Mouse (Mus musculus): ENCODE measurements around the gene Traf5.

Gene Traf5

DNA sequence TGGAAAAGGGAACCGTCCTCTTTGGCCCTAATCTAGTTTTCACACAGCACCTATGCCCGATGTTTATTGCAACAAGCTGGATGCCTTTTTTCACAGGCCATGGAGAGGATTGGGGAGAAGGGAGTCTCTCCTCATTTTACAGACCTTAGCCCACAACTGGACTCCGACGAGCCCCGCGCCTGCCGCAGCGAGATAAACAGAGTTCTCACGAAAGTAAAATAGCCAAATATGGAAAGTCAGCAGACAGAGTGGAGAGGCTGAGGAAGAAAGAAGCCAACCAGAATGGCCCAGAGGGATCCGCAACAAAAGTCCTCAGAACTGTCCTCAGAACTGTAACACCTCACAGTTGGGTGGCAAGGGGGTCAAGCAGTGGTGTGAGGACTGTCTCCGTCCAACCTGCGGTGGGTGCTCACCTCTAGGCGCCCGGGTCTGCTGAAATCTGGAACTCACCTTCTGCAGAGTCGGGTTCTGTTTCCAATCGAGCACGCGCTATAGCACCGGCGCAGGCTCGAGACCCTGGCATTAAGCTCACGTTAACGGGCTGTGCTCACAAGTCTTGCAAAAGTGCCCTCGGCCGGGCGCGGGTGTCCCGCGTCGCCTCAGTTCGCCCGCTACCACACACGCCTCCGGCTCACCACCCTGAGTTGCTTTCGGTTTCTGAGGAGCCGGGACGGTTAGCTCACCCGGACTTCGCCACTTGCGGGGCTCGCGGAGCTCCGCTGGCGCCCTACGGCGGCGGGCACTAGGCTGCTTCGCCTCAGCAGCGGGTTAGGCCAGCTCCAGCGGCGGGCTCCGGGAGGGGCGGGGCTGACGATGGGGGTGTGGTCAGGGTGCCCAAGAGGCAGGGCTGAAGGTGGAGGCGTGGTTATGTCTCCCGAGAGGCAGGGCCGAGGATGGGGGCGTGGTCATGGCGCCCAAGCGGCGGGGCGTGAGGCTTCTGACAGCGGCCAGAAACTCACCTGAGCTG lies at the start of gene Traf5:
Traf5 (minus strand) TSS at position 754 of the 967 bp plus-strand sequence.
- DNase-seq (ENCODE audit: low spot score in 2 of 2) = peak; percentile 87 to 93

- DNase-seq (ENCODE audit: low spot score in 2 of 2) = no peak
These were observed 48.0 kb upstream of the Traf5 start for GRCm38 (mm10) chr1:192140313-192140712.

- peak; percentile 63 to 68 for DNase-seq (ENCODE audit: low spot score in 2 of 2)
These were observed 45.9 kb upstream of the Traf5 start, which contains the start of gene Rcor3 for GRCm38 (mm10) chr1:192137926-192138910. Gene Rcor3, minus strand, starts transcription at chr1:192138062.

GRCm38 (mm10) chr1:192137291-192137925 lies 45.0 kb upstream of the Traf5 start:
- DNase-seq (ENCODE audit: low spot score in 2 of 2) = no peak

DNA sequence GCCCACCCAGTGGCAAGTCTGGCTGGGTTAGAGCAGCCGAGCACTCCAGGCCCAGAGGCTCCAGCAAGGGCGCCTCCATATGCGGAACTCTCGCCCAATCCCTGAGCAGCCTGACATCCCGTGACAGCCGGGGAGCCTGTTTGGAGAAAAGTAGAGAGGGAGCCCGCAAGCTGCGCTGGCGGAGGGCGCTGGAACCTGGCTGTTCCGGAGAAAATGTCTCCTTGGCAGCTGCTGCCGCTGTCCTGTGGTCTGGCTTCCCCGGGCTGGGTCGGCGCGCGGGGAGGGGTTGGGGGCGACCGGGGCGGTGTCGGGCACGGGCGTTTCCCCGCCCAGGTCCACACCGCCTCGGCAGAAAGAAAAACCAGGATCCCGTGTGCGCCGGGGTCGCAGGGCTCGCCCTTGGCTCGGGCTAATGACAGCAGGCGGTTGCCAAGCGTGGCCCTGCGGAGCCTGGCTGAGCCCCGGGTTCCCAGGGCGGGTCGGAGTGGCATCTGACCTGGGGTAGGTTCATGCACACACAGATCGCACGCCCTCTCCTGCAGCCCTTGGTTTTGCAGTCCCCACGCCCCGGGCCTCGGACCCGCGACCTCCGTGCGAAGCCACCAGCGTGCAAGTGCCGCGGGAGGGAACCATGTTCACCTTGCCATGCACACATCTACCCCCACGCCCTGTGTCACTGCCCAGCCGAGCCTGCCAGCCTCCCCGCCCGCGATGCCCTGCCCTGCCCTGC lies 44.4 kb upstream of the Traf5 start:
- peak; percentile 73 to 76 for DNase-seq (ENCODE audit: low spot score in 2 of 2)

GRCm38 (mm10) chr1:192130202-192130601 lies 37.8 kb upstream of the Traf5 start:
- DNase-seq (ENCODE audit: low spot score in 2 of 2) = no peak

GRCm38 (mm10) chr1:192128343-192128742 lies 36.0 kb upstream of the Traf5 start:
- no peak for DNase-seq (ENCODE audit: low spot score in 2 of 2)

GRCm38 (mm10) chr1:192125761-192126160 lies 33.4 kb upstream of the Traf5 start:
- no peak for DNase-seq (ENCODE audit: low spot score in 2 of 2)

DNA sequence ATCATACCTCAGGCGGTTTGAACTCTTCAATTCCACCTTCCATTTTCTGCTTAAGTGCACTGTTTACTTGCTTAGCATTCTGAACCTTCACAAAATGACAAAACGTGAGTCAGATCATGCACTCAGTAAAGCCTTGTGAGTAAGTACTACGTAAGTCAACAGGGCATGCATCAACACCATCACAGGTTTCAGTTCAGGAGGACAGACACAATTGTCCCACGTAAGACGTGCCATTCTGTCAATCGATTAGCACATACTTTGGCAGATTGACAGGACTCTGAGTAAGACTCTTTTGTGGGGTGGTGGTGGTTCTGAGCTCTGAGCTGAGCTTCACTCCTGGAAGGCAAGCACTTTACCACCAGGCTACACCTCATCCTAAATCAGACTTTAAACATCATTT lies 23.9 kb upstream of the Traf5 start:
- DNase-seq (ENCODE audit: low spot score in 2 of 2) = no peak

- no peak for DNase-seq (ENCODE audit: low spot score in 2 of 2)
These were observed 23.0 kb upstream of the Traf5 start for GRCm38 (mm10) chr1:192115378-192115777.

- no peak for DNase-seq (ENCODE audit: low spot score in 2 of 2)
These were observed 16.8 kb upstream of the Traf5 start for GRCm38 (mm10) chr1:192109169-192109568.

- no peak for DNase-seq (ENCODE audit: low spot score in 2 of 2)
These were observed 15.0 kb upstream of the Traf5 start for GRCm38 (mm10) chr1:192107352-192107751.

- DNase-seq (ENCODE audit: low spot score in 2 of 2) = no peak
These were observed 13.6 kb upstream of the Traf5 start for GRCm38 (mm10) chr1:192105902-192106389.

GRCm38 (mm10) chr1:192104021-192104420 lies 11.7 kb upstream of the Traf5 start:
- DNase-seq (ENCODE audit: low spot score in 2 of 2) = no peak

GRCm38 (mm10) chr1:192103176-192103575 lies 10.8 kb upstream of the Traf5 start:
- DNase-seq (ENCODE audit: low spot score in 2 of 2) = no peak

GRCm38 (mm10) chr1:192101359-192101758 lies 9.0 kb upstream of the Traf5 start:
- peak; percentile 37 to 42 for DNase-seq (ENCODE audit: low spot score in 2 of 2)

DNA sequence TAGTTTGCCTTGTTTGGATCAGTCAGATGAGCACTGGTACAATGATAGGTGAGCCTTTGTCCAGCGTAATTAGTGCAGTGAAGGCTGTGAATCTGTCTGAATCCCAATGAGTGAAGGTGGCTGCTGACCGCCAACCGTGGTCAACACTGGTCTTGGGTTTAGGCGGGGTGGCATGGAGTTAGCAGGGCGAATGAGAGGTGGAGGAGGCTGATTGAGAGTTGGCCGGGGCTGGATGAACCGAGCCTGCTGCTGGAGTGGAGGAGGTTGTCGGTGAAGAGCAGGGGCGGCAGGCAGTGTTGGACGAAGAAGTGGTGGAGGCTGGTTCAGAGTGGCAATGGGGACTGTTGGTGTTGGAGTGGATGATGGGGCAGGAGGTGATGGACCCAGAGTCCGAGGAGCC lies 8.4 kb upstream of the Traf5 start:
- no peak for DNase-seq (ENCODE audit: low spot score in 2 of 2)

- no peak for DNase-seq (ENCODE audit: low spot score in 2 of 2)
These were observed 3.3 kb upstream of the Traf5 start for GRCm38 (mm10) chr1:192095626-192096025.

- DNase-seq (ENCODE audit: low spot score in 2 of 2) = peak in 1 of 2 experiments; percentile 59
These were observed 2.3 kb upstream of the Traf5 start for GRCm38 (mm10) chr1:192094451-192095170.

All from frontal cortex, postnatal 14 days (tissue).